Mouse (Mus musculus) myocyte (in vitro differentiated cells): Measurements from ENCODE around the gene Ino80d. TPM values are rescaled to one million over a fixed set of nuclear protein-coding genes. Genes with fewer than 3 reads are reported as not detected.

Experiments
- H3K27me3 ChIP-seq: one replicate; pipeline ENCODE4 v1.6.1; 2011; ENCODE audit not compliant: control insufficient read depth, insufficient read depth, insufficient read length
- H3K36me3 ChIP-seq: one replicate; pipeline ENCODE4 v1.6.1; 2011; ENCODE audit not compliant: control insufficient read depth, insufficient read depth
- H3K4me2 ChIP-seq: one replicate; pipeline ENCODE4 v1.6.1; 2011; ENCODE audit warnings: low read depth, control low read depth
- H3K4me3 ChIP-seq: one replicate; pipeline ENCODE4 v1.5.1; 2011; ENCODE audit warnings: mild to moderate bottlenecking, control low read depth, moderate library complexity
- H3K79me2 ChIP-seq: one replicate; pipeline ENCODE4 v1.6.1; 2011; ENCODE audit not compliant: control insufficient read depth, insufficient read depth
- H3ac ChIP-seq: one replicate; pipeline ENCODE4 v1.6.1; 2011; ENCODE audit not compliant: control insufficient read depth, insufficient read length
- CEBPB ChIP-seq: IDR thresholded peaks from 2 replicates; pipeline ENCODE4 v1.6.1; 2011; ENCODE audit warnings: mild to moderate bottlenecking, moderate library complexity; ENCODE audit not compliant: poor library complexity, insufficient read depth, severe bottlenecking
- E2F4 ChIP-seq: IDR thresholded peaks from one replicate; pipeline ENCODE4 v1.6.1; 2011; ENCODE audit warnings: mild to moderate bottlenecking, control low read depth, moderate library complexity; ENCODE audit not compliant: insufficient read depth
- MAX ChIP-seq: IDR thresholded peaks from one replicate; pipeline ENCODE4 v1.6.1; 2011; ENCODE audit warnings: low read depth, mild to moderate bottlenecking, control low read depth
- MYOD1 ChIP-seq, 3 experiments: IDR thresholded peaks; one replicate each; pipeline ENCODE4 v1.6.1; 2011; ENCODE audit warnings: control low read depth in 2 of 3, low read depth in 2 of 3, mild to moderate bottlenecking in 2 of 3, moderate library complexity in 1 of 3; ENCODE audit not compliant: insufficient read length in 2 of 3, control insufficient read depth in 1 of 3
- MYOG ChIP-seq, 3 experiments: IDR thresholded peaks; one replicate each; pipeline ENCODE4 v1.6.1; 2011; ENCODE audit warnings: control low read depth in 2 of 3, low read depth in 2 of 3, mild to moderate bottlenecking in 2 of 3; ENCODE audit not compliant: insufficient read length in 2 of 3, control insufficient read depth in 1 of 3, insufficient read depth in 1 of 3
- POLR2A ChIP-seq: IDR thresholded peaks from one replicate; pipeline ENCODE4 v1.6.1; 2011; ENCODE audit warnings: low read depth, mild to moderate bottlenecking, control low read depth, moderate library complexity; ENCODE audit not compliant: insufficient read length
- POLR2AphosphoS2 ChIP-seq: IDR thresholded peaks from one replicate; pipeline ENCODE4 v1.6.1; 2011; ENCODE audit warnings: low read depth, control low read depth; ENCODE audit not compliant: insufficient read length
- REST ChIP-seq: IDR thresholded peaks from one replicate; pipeline ENCODE4 v1.6.1; 2011; ENCODE audit warnings: mild to moderate bottlenecking, control low read depth, moderate library complexity; ENCODE audit not compliant: insufficient read depth, insufficient read length
- SRF ChIP-seq: IDR thresholded peaks from one replicate; pipeline ENCODE4 v1.6.1; 2011; ENCODE audit warnings: low read depth; ENCODE audit not compliant: control insufficient read depth, insufficient read length
- TCF12 ChIP-seq: IDR thresholded peaks from one replicate; pipeline ENCODE4 v1.6.1; 2011; ENCODE audit warnings: mild to moderate bottlenecking, control low read depth; ENCODE audit not compliant: poor library complexity, insufficient read depth, severe bottlenecking
- TCF3 ChIP-seq: IDR thresholded peaks from one replicate; pipeline ENCODE4 v1.6.1; 2011; ENCODE audit warnings: low read depth, control low read depth; ENCODE audit not compliant: insufficient read length
- USF1 ChIP-seq: IDR thresholded peaks from one replicate; pipeline ENCODE4 v1.6.1; 2011; ENCODE audit warnings: low read depth, mild to moderate bottlenecking, control low read depth, moderate library complexity
- polyA plus RNA-seq: library from polyadenylated mRNA; unstranded; fragments of >200 nt; fragmentation: generic; extraction: Trizol; gene quantifications from one replicate; pipeline ENCODE4 v1.2.1, GENCODE M21; 2012; ENCODE audit warnings: missing spikeins

Gene Ino80d
- polyA plus RNA-seq, 1 experiment = 1.7 TPM

DNA sequence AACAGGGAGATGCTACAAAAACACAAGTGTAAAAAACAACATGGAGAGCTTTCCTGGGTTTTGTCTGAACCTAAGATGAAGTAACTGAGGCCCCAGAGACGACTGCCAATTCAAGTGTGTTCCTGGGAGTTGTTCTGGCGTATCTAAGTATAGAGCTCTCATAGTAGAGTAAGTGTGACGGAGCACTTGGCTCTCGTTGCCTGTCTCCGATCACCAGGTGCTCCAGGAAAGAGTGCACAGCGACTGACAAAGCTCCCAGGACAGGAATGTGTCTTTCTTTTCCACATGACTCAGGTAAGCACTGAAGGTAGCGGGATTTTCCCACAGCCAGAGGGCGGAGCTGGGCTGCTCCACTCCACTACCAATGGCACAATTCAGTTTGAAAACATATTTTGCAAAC is 63.6 kb downstream of the Ino80d start:
- Histone ChIP-seq H3K79me2 (no peaks in the 10 kb centered on the region), H3K36me3 (peaks cover 26% of the 10 kb centered on the region), H3K4me2 (no peak overlapping the region), H3ac (no peak overlapping the region), H3K4me3 (no peak overlapping the region), H3K27me3 (no peaks in the 10 kb centered on the region)
- TF ChIP-seq REST (no peak), POLR2A (no peak), USF1 (no peak), MAX (no peak), MYOG (IDR thresholded peaks at IDR 0.05; ENCODE audit: control insufficient read depth in 1 of 3, insufficient read depth in 1 of 3, insufficient read length in 2 of 3, low read depth in 2 of 3) (no peak), E2F4 (no peak), TCF12 (no peak), SRF (no peak), TCF3 (no peak), MYOD1 (IDR thresholded peaks at IDR 0.05; ENCODE audit: control insufficient read depth in 1 of 3, insufficient read length in 2 of 3, low read depth in 2 of 3) (no peak), POLR2AphosphoS2 (no peak), CEBPB (no peak)

DNA sequence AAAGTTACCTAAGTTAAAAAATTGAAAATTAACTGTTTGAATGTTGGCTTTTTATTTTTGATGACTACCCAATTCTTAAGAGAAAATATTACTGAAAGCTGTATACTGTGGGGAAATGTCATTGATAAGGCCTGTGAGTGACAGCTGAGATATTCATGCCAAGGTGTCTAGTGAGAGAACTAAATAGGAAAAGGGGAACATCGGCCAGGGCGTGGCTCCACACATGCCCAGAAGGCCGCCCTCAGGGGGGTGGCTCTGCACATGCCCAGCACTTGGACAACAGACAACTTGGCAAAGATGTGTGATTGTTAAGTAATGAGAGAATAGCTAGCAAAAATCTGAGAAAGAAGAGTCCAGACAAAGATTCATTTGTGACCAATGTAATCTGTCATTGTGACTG is 64.5 kb downstream of the Ino80d start:
- peaks cover 22% of the 10 kb centered on the region for H3K36me3 ChIP-seq
- TF ChIP-seq SRF (no peak), POLR2A (no peak), MAX (no peak), USF1 (no peak), CEBPB (no peak), MYOD1 (IDR thresholded peaks at IDR 0.05; ENCODE audit: control insufficient read depth in 1 of 3, insufficient read length in 2 of 3, low read depth in 2 of 3) (no peak), POLR2AphosphoS2 (no peak), TCF3 (no peak), MYOG (IDR thresholded peaks at IDR 0.05; ENCODE audit: control insufficient read depth in 1 of 3, insufficient read depth in 1 of 3, insufficient read length in 2 of 3, low read depth in 2 of 3) (no peak), TCF12 (no peak)

DNA sequence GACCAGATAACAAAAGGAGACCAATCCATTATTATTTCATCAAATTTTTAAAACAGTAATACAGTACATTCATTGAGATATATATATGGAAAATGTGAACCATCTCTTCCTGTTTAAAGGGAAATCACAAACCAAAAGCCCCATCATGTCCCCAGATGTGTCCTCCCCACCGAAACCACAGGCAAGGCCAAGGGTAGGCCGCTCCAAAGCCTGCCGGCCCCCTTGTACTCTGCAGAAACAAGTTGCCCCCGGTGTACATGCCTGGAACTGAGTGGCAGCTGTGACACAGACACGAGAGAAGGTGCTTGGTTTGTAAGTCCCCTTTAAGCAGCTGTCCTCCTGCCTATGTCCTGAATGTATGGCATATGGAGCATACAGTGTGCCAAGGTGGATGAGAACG is 66.5 kb downstream of the Ino80d start:
- H3ac ChIP-seq = no peak overlapping the region
- H3K36me3 ChIP-seq = peaks cover 17% of the 10 kb centered on the region
- H3K4me2 ChIP-seq = no peak overlapping the region
- no peaks in the 10 kb centered on the region for H3K27me3 ChIP-seq
- no peak for TF ChIP-seq REST
- H3K4me3 ChIP-seq = no peak overlapping the region
- no peaks in the 10 kb centered on the region for H3K79me2 ChIP-seq

More for the DNA sequence above, 64.5 kb downstream of the Ino80d start:
- Histone ChIP-seq H3K27me3 (no peaks in the 10 kb centered on the region), H3ac (no peak overlapping the region), H3K79me2 (no peaks in the 10 kb centered on the region), H3K4me2 (no peak overlapping the region), H3K4me3 (no peak overlapping the region)

DNA sequence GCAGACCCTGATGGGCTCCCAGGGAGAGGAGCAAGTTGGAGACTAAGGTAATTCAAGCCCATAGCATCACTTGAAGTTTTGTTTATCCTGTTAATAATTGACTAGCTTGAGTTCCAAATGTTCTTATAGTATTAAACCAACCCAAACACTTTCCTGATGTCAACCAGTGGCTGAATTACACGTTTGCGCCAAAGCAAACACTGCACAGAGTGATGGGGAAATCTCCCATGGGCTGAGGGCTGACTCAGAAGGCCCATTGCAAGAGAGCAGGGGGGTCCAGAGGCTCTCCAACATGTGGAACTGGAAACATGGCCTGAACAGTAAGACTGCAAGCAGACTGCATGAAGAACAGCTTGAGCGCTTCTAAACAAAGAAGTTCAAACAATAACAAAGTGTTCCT is 81.5 kb downstream of the Ino80d start:
- no peak for TF ChIP-seq MYOD1 (IDR thresholded peaks at IDR 0.05; ENCODE audit: control insufficient read depth in 1 of 3, insufficient read length in 2 of 3, low read depth in 2 of 3)
- TF ChIP-seq REST = no peak
- no peak for TF ChIP-seq SRF
- TF ChIP-seq TCF3 = no peak
- TF ChIP-seq CEBPB = no peak
- TF ChIP-seq TCF12 = no peak
- TF ChIP-seq USF1 = no peak
- TF ChIP-seq POLR2AphosphoS2 = no peak
- no peak for TF ChIP-seq MAX
- TF ChIP-seq POLR2A = no peak
- TF ChIP-seq MYOG (IDR thresholded peaks at IDR 0.05; ENCODE audit: control insufficient read depth in 1 of 3, insufficient read depth in 1 of 3, insufficient read length in 2 of 3, low read depth in 2 of 3) = no peak
- no peak for TF ChIP-seq E2F4
- H3K36me3 ChIP-seq = no peaks in the 10 kb centered on the region

DNA sequence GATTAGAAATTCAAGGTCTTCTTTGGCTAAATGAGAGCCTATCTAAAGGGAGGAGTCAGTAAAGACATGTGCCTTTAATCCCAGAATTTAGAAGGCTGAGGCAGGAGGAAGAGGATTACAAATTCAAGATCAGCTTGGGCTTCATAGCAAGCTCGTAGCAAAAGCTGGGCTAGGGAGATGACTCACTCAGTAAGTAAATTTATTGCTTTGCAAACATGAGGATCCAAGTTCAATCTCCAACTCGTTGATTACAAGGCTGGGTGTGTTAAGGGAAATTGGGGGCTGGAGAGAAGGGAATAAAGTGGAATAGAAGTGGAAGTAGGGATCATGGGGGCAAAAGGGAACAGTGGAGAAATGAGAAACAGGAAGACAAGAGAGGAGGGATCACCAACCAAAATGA is 94.6 kb downstream of the Ino80d start:
- TF ChIP-seq TCF12 (no peak), MAX (no peak), MYOD1 (IDR thresholded peaks at IDR 0.05; ENCODE audit: control insufficient read depth in 1 of 3, insufficient read length in 2 of 3, low read depth in 2 of 3) (no peak), SRF (no peak), E2F4 (no peak), MYOG (IDR thresholded peaks at IDR 0.05; ENCODE audit: control insufficient read depth in 1 of 3, insufficient read depth in 1 of 3, insufficient read length in 2 of 3, low read depth in 2 of 3) (no peak), REST (no peak), TCF3 (no peak), USF1 (no peak), POLR2AphosphoS2 (no peak), POLR2A (no peak), CEBPB (no peak)
- Histone ChIP-seq H3K36me3 (no peaks in the 10 kb centered on the region), H3K27me3 (no peaks in the 10 kb centered on the region), H3K4me3 (no peak overlapping the region), H3ac (no peak overlapping the region), H3K4me2 (no peak overlapping the region), H3K79me2 (no peaks in the 10 kb centered on the region)

More for the DNA sequence above, 81.5 kb downstream of the Ino80d start:
- Histone ChIP-seq H3ac (no peak overlapping the region), H3K4me3 (no peak overlapping the region), H3K4me2 (no peak overlapping the region), H3K27me3 (no peaks in the 10 kb centered on the region), H3K79me2 (no peaks in the 10 kb centered on the region)
